Mouse (Mus musculus) bone marrow, adult 2 months (tissue): ENCODE results near the gene Cubn.

ENCODE experiments used
- CTCF ChIP-seq: fragments of 200-500 bp; IDR thresholded peaks from 2 replicates; pipeline ENCODE4 v1.5.1; 2011; ENCODE audit warnings: low read length, control low read depth; ENCODE audit not compliant: control insufficient read depth, insufficient read depth
- POLR2A ChIP-seq: fragments of 200-500 bp; IDR thresholded peaks from 2 replicates; pipeline ENCODE4 v1.6.1; 2011; ENCODE audit warnings: low read depth, mild to moderate bottlenecking, control low read depth, low read length, borderline replicate concordance; ENCODE audit not compliant: control insufficient read depth

- TF ChIP-seq CTCF: no peak
- TF ChIP-seq POLR2A: no peak
These were observed 95.5 kb downstream of the Cubn start for GRCm38 (mm10) chr2:13396124-13396540.
